Mouse (Mus musculus): ENCODE results near the gene Snx19.
A peak's percentile ranks its signal among the peaks of the same experiment; 100 is the strongest.

The Snx19 gene

GRCm38 (mm10) chr9:30426882-30427632, at the start of gene Snx19:
Snx19 (plus strand) TSS chr9:30427108.
- peak; percentile 98 to 99 for DNase-seq

GRCm38 (mm10) chr9:30400771-30401170, 26.1 kb upstream of the Snx19 start:
- DNase-seq = no peak

GRCm38 (mm10) chr9:30422940-30423339, 4.0 kb upstream of the Snx19 start:
- DNase-seq = peak; percentile 82 to 83

- peak; percentile 95 to 98 for DNase-seq
Observed at GRCm38 (mm10) chr9:30425178-30425577, 1.7 kb upstream of the Snx19 start.

GRCm38 (mm10) chr9:30428231-30428630, 1.3 kb downstream of the Snx19 start:
- no peak for DNase-seq

GRCm38 (mm10) chr9:30430447-30430846, 3.5 kb downstream of the Snx19 start:
- no peak for DNase-seq

- DNase-seq = no peak
Observed at GRCm38 (mm10) chr9:30431909-30432308, 5.0 kb downstream of the Snx19 start.

GRCm38 (mm10) chr9:30433914-30434313, 7.0 kb downstream of the Snx19 start:
- no peak for DNase-seq

- no peak for DNase-seq
Observed at GRCm38 (mm10) chr9:30435902-30436585, 9.1 kb downstream of the Snx19 start.

- peak; percentile 56 to 65 for DNase-seq
Observed at GRCm38 (mm10) chr9:30438505-30438904, 11.6 kb downstream of the Snx19 start.

GRCm38 (mm10) chr9:30441761-30442160, 14.9 kb downstream of the Snx19 start:
- no peak for DNase-seq

- DNase-seq = no peak
Observed at GRCm38 (mm10) chr9:30445232-30446085, 18.6 kb downstream of the Snx19 start.

GRCm38 (mm10) chr9:30446126-30446525, 19.2 kb downstream of the Snx19 start:
- DNase-seq = no peak

- DNase-seq = peak; percentile 48 to 53
Observed at GRCm38 (mm10) chr9:30448459-30448858, 21.6 kb downstream of the Snx19 start.

- DNase-seq = no peak
Observed at GRCm38 (mm10) chr9:30449862-30450261, 23.0 kb downstream of the Snx19 start.

GRCm38 (mm10) chr9:30450834-30451233, 23.9 kb downstream of the Snx19 start:
- DNase-seq = no peak

GRCm38 (mm10) chr9:30454527-30454926, 27.6 kb downstream of the Snx19 start:
- no peak for DNase-seq

GRCm38 (mm10) chr9:30456250-30456649, 29.3 kb downstream of the Snx19 start:
- DNase-seq = no peak

GRCm38 (mm10) chr9:30460501-30460900, 33.6 kb downstream of the Snx19 start:
- no peak for DNase-seq

GRCm38 (mm10) chr9:30464661-30465060, 37.8 kb downstream of the Snx19 start:
- DNase-seq = no peak

- DNase-seq = peak; percentile 7 to 10
Observed at GRCm38 (mm10) chr9:30480043-30480442, 53.1 kb downstream of the Snx19 start.

- DNase-seq = peak; percentile 98 to 99
Observed at GRCm38 (mm10) chr9:30480464-30480863, 53.6 kb downstream of the Snx19 start.

- no peak for DNase-seq
Observed at GRCm38 (mm10) chr9:30482116-30482515, 55.2 kb downstream of the Snx19 start.
